Mouse (Mus musculus) liver, embryonic 12.5 days (tissue): Measurements from ENCODE around the gene Krtap4-2. TPM values are rescaled to one million over a fixed set of nuclear protein-coding genes. Genes with fewer than 3 reads are reported as not detected.
"Not testable (repeated sequence)": the region's sequence is repeated elsewhere in the genome, so short reads cannot be mapped to it uniquely, and the experiment has no call there.

Experiments
- ATAC-seq: fragments of 200-750 bp; cut with Nextera tagmentation; 2 replicates; pipeline ENCODE4 v1.8.0; 2017; ENCODE audit warnings: moderate number of reproducible peaks, mild to moderate bottlenecking, moderate library complexity
- H3K27ac ChIP-seq: fragments of 300-500 bp; sonication (generic); 2 replicates; pipeline ENCODE4 v1.5.1; 2016; ENCODE audit warnings: mild to moderate bottlenecking
- H3K27me3 ChIP-seq: fragments of 300-500 bp; sonication (generic); replicated peaks from 2 replicates; pipeline ENCODE4 v1.6.1; 2016; ENCODE audit warnings: mild to moderate bottlenecking, moderate library complexity
- H3K36me3 ChIP-seq: fragments of 300-500 bp; sonication (generic); 2 replicates; pipeline ENCODE4 v1.6.1; 2016; ENCODE audit warnings: mild to moderate bottlenecking, moderate library complexity
- H3K4me1 ChIP-seq: fragments of 300-500 bp; sonication (generic); 2 replicates; pipeline ENCODE4 v1.6.1; 2016
- H3K4me2 ChIP-seq: fragments of 300-500 bp; sonication (generic); 2 replicates; pipeline ENCODE4 v1.6.1; 2016; ENCODE audit warnings: mild to moderate bottlenecking, moderate library complexity
- H3K4me3 ChIP-seq: fragments of 300-500 bp; sonication (generic); 2 replicates; pipeline ENCODE4 v1.5.1; 2016; ENCODE audit warnings: mild to moderate bottlenecking, moderate library complexity
- H3K9ac ChIP-seq: fragments of 300-500 bp; sonication (generic); 2 replicates; pipeline ENCODE4 v1.6.1; 2016; ENCODE audit warnings: mild to moderate bottlenecking, moderate library complexity
- H3K9me3 ChIP-seq: fragments of 300-500 bp; sonication (generic); replicated peaks from 2 replicates; pipeline ENCODE4 v1.6.1; 2016; ENCODE audit warnings: mild to moderate bottlenecking, moderate library complexity
- WGBS: fragments of 180-500 bp; shearing (Covaris S2); methylation state at CpG from one replicate; pipeline ENCODE4 v1.1.7; 2016; ENCODE audit not compliant: insufficient replicate concordance; 5-methylcytosine and 5-hydroxymethylcytosine counted together
- polyA plus RNA-seq: library from polyadenylated mRNA; unstranded; fragments of >200 nt; fragmentation: Nextera tagmentation; extraction: Ambion mirVana; gene quantifications from 2 replicates; pipeline ENCODE4 v1.2.1, GENCODE M21; 2016

Krtap4-2 gene
- polyA plus RNA-seq = not detected in 2 replicates

- H3K4me2 ChIP-seq = no peak within 1 kb of the TSS
- no peak within 1 kb of the TSS for H3K4me3 ChIP-seq
- ATAC-seq = no peak
- no peaks in the 10 kb centered on the region for H3K36me3 ChIP-seq
- no peaks in the 10 kb centered on the region for H3K9me3 ChIP-seq
- H3K4me1 ChIP-seq = no peaks in the 10 kb centered on the region
- no peak within 1 kb of the TSS for H3K27ac ChIP-seq
- no peak within 1 kb of the TSS for H3K9ac ChIP-seq
- 56% methylated on average over 8 of the region's 8 CpGs for WGBS
- H3K27me3 ChIP-seq = no peaks in the 10 kb centered on the region
Observed at GRCm38 (mm10) chr11:99634653-99635134, at the start of gene Krtap4-2. TSS of gene Krtap4-2 (minus strand) at chr11:99635084.

- H3K27ac ChIP-seq = no peak overlapping the region
Observed at GRCm38 (mm10) chr11:99683481-99683880, 48.6 kb upstream of the Krtap4-2 start.

GRCm38 (mm10) chr11:99665860-99666259, 31.0 kb upstream of the Krtap4-2 start, which contains the start of gene Krtap4-6:
TSS of gene Krtap4-6 (minus strand) at chr11:99665960.
- Histone ChIP-seq H3K4me1 (no peaks in the 10 kb centered on the region), H3K4me2 (no peak within 1 kb of the TSS), H3K27ac (no peak within 1 kb of the TSS), H3K9ac (no peak within 1 kb of the TSS), H3K36me3 (no peaks in the 10 kb centered on the region), H3K27me3 (no peaks in the 10 kb centered on the region), H3K4me3 (no peak within 1 kb of the TSS), H3K9me3 (no peaks in the 10 kb centered on the region)
- ATAC-seq = no peak

More at GRCm38 (mm10) chr11:99683481-99683880, 48.6 kb upstream of the Krtap4-2 start:
- H3K9ac ChIP-seq = no peak overlapping the region
- H3K4me1 ChIP-seq = no peaks in the 10 kb centered on the region
- no peaks in the 10 kb centered on the region for H3K27me3 ChIP-seq
- no peaks in the 10 kb centered on the region for H3K36me3 ChIP-seq
- WGBS = 58% methylated on average over 2 of the region's 2 CpGs
- H3K9me3 ChIP-seq = no peaks in the 10 kb centered on the region
- no peak for ATAC-seq
- H3K4me2 ChIP-seq = no peak overlapping the region
- H3K4me3 ChIP-seq = no peak overlapping the region

GRCm38 (mm10) chr11:99662802-99663201, 27.9 kb upstream of the Krtap4-2 start:
- Histone ChIP-seq H3K9ac (no peak overlapping the region), H3K27ac (no peak overlapping the region), H3K4me3 (no peak overlapping the region), H3K4me1 (no peaks in the 10 kb centered on the region), H3K27me3 (no peaks in the 10 kb centered on the region), H3K4me2 (no peak overlapping the region), H3K9me3 (no peaks in the 10 kb centered on the region), H3K36me3 (no peaks in the 10 kb centered on the region)
- ATAC-seq = no peak
- 70% methylated on average over 10 of the region's 10 CpGs for WGBS

GRCm38 (mm10) chr11:99659256-99659655, 24.4 kb upstream of the Krtap4-2 start:
- H3K9ac ChIP-seq = no peak overlapping the region
- H3K27me3 ChIP-seq = no peaks in the 10 kb centered on the region
- H3K4me3 ChIP-seq = no peak overlapping the region
- no peak for ATAC-seq
- H3K36me3 ChIP-seq = no peaks in the 10 kb centered on the region
- no peaks in the 10 kb centered on the region for H3K9me3 ChIP-seq
- no peaks in the 10 kb centered on the region for H3K4me1 ChIP-seq
- H3K27ac ChIP-seq = no peak overlapping the region
- 73% methylated on average over 4 of the region's 4 CpGs for WGBS
- no peak overlapping the region for H3K4me2 ChIP-seq

- not testable (repeated sequence) for H3K36me3 ChIP-seq, H3K27me3 ChIP-seq, H3K4me3 ChIP-seq, H3K9ac ChIP-seq, ATAC-seq, H3K9me3 ChIP-seq, H3K27ac ChIP-seq, H3K4me2 ChIP-seq, H3K4me1 ChIP-seq
- 39% methylated on average over 10 of the region's 10 CpGs for WGBS
Observed at GRCm38 (mm10) chr11:99658467-99659010, 23.7 kb upstream of the Krtap4-2 start, which contains the start of gene Gm11563. TSS of gene Gm11563 (minus strand) at chr11:99658960.

- H3K9me3 ChIP-seq = no peaks in the 10 kb centered on the region
- H3K4me2 ChIP-seq = no peak overlapping the region
- H3K9ac ChIP-seq = no peak overlapping the region
- no peaks in the 10 kb centered on the region for H3K4me1 ChIP-seq
- 45% methylated on average over 5 of the region's 5 CpGs for WGBS
- no peak overlapping the region for H3K27ac ChIP-seq
- H3K4me3 ChIP-seq = no peak overlapping the region
- ATAC-seq = no peak
- no peaks in the 10 kb centered on the region for H3K36me3 ChIP-seq
- H3K27me3 ChIP-seq = no peaks in the 10 kb centered on the region
Observed at GRCm38 (mm10) chr11:99657051-99657450, 22.2 kb upstream of the Krtap4-2 start.

- Histone ChIP-seq H3K4me1 (no peaks in the 10 kb centered on the region), H3K9ac (no peak within 1 kb of the TSS), H3K27ac (no peak within 1 kb of the TSS), H3K4me3 (no peak within 1 kb of the TSS), H3K27me3 (no peaks in the 10 kb centered on the region), H3K4me2 (no peak within 1 kb of the TSS), H3K36me3 (no peaks in the 10 kb centered on the region), H3K9me3 (no peaks in the 10 kb centered on the region)
- no peak for ATAC-seq
- 50% methylated on average over 2 of the region's 2 CpGs for WGBS
Observed at GRCm38 (mm10) chr11:99650136-99650535, 15.3 kb upstream of the Krtap4-2 start, which contains the start of gene Gm11555. TSS of gene Gm11555 (minus strand) at chr11:99650236.

GRCm38 (mm10) chr11:99646444-99646843, 11.6 kb upstream of the Krtap4-2 start:
- no peaks in the 10 kb centered on the region for H3K9me3 ChIP-seq
- H3K4me2 ChIP-seq = no peak overlapping the region
- H3K27ac ChIP-seq = no peak overlapping the region
- H3K36me3 ChIP-seq = no peaks in the 10 kb centered on the region
- no peak overlapping the region for H3K9ac ChIP-seq
- no peak for ATAC-seq
- 85% methylated on average over 15 of the region's 15 CpGs for WGBS
- no peak overlapping the region for H3K4me3 ChIP-seq
- no peaks in the 10 kb centered on the region for H3K27me3 ChIP-seq
- H3K4me1 ChIP-seq = no peaks in the 10 kb centered on the region

GRCm38 (mm10) chr11:99644351-99644750, 9.5 kb upstream of the Krtap4-2 start:
- Histone ChIP-seq H3K4me3 (no peak overlapping the region), H3K36me3 (no peaks in the 10 kb centered on the region), H3K4me2 (no peak overlapping the region), H3K4me1 (no peaks in the 10 kb centered on the region), H3K27me3 (no peaks in the 10 kb centered on the region), H3K27ac (no peak overlapping the region), H3K9ac (no peak overlapping the region), H3K9me3 (no peaks in the 10 kb centered on the region)
- ATAC-seq = no peak
- WGBS = 56% methylated on average over 3 of the region's 3 CpGs

GRCm38 (mm10) chr11:99643635-99644139, 8.8 kb upstream of the Krtap4-2 start, which contains the start of gene Krtap4-7:
TSS of gene Krtap4-7 (minus strand) at chr11:99644089.
- WGBS = 75% methylated on average over 9 of the region's 9 CpGs
- H3K4me3 ChIP-seq, H3K27me3 ChIP-seq, H3K36me3 ChIP-seq, H3K4me2 ChIP-seq, ATAC-seq, H3K9ac ChIP-seq, H3K27ac ChIP-seq, H3K9me3 ChIP-seq, H3K4me1 ChIP-seq: not testable (repeated sequence)

GRCm38 (mm10) chr11:99640926-99641325, 6.0 kb upstream of the Krtap4-2 start:
- no peak for ATAC-seq
- Histone ChIP-seq H3K27me3 (no peaks in the 10 kb centered on the region), H3K9ac (no peak overlapping the region), H3K27ac (no peak overlapping the region), H3K9me3 (no peaks in the 10 kb centered on the region), H3K4me3 (no peak overlapping the region), H3K4me2 (no peak overlapping the region), H3K4me1 (no peaks in the 10 kb centered on the region), H3K36me3 (no peaks in the 10 kb centered on the region)
- 25% methylated on average over 1 of the region's 1 CpGs for WGBS
